Mouse (Mus musculus) heart, embryonic 12.5 days (tissue): ENCODE data around the gene Zfp385b. TPM values are rescaled to one million over a fixed set of nuclear protein-coding genes. Genes with fewer than 3 reads are reported as not detected.

Experiments used
- ATAC-seq: fragments of 200-750 bp; cut with Nextera tagmentation; 2 replicates; pipeline ENCODE4 v1.8.0; 2017; ENCODE audit warnings: moderate TSS enrichment, moderate library complexity; ENCODE audit not compliant: insufficient number of reproducible peaks, low FRiP score
- H3K27ac ChIP-seq: fragments of 300-500 bp; sonication (generic); 2 replicates; pipeline ENCODE4 v1.5.1; 2016; ENCODE audit warnings: mild to moderate bottlenecking, moderate library complexity; ENCODE audit not compliant: poor library complexity, severe bottlenecking
- H3K27me3 ChIP-seq: fragments of 300-500 bp; sonication (generic); replicated peaks from 2 replicates; pipeline ENCODE4 v1.6.1; 2016; ENCODE audit warnings: mild to moderate bottlenecking, moderate library complexity
- H3K36me3 ChIP-seq: fragments of 300-500 bp; sonication (generic); 2 replicates; pipeline ENCODE4 v1.6.1; 2016; ENCODE audit warnings: mild to moderate bottlenecking, moderate library complexity
- H3K4me1 ChIP-seq: fragments of 300-500 bp; sonication (generic); replicated peaks from 2 replicates; pipeline ENCODE4 v1.6.1; 2016; ENCODE audit warnings: mild to moderate bottlenecking
- H3K4me2 ChIP-seq: fragments of 300-500 bp; sonication (generic); 2 replicates; pipeline ENCODE4 v1.6.1; 2016; ENCODE audit warnings: mild to moderate bottlenecking, moderate library complexity
- H3K4me3 ChIP-seq: fragments of 300-500 bp; sonication (generic); 2 replicates; pipeline ENCODE4 v1.5.1; 2016; ENCODE audit warnings: mild to moderate bottlenecking
- H3K9ac ChIP-seq: fragments of 300-500 bp; sonication (generic); 2 replicates; pipeline ENCODE4 v1.6.1; 2016; ENCODE audit warnings: mild to moderate bottlenecking, moderate library complexity
- H3K9me3 ChIP-seq: fragments of 300-500 bp; sonication (generic); replicated peaks from 2 replicates; pipeline ENCODE4 v1.6.1; 2016; ENCODE audit warnings: mild to moderate bottlenecking, moderate library complexity
- WGBS: fragments of 180-500 bp; shearing (Covaris S2); methylation state at CpG from one replicate; pipeline ENCODE4 v1.1.7; 2016; 5-methylcytosine and 5-hydroxymethylcytosine counted together
- polyA plus RNA-seq: library from polyadenylated mRNA; unstranded; fragments of >200 nt; fragmentation: Nextera tagmentation; extraction: Ambion mirVana; gene quantifications from 2 replicates; pipeline ENCODE4 v1.2.1, GENCODE M21; 2016

Zfp385b gene
- polyA plus RNA-seq, 1 experiment from 2014 or later, result 4.3 TPM

- H3K9me3 ChIP-seq, result peaks cover 3% of the 10 kb centered on the region; the same call in 1 of the 2 replicates
- WGBS, result 85% methylated on average over 7 of the region's 7 CpGs
- no peak for ATAC-seq
Measured at GRCm38 (mm10) chr2:77496071-77496470, 323.4 kb downstream of the Zfp385b start.

GRCm38 (mm10) chr2:77495344-77495743, 324.1 kb downstream of the Zfp385b start:
- no peak overlapping the region for H3K4me3 ChIP-seq
- no peak overlapping the region for H3K4me2 ChIP-seq
- H3K9me3 ChIP-seq, result peaks cover 3% of the 10 kb centered on the region; the same call in 1 of the 2 replicates
- no peaks in the 10 kb centered on the region for H3K36me3 ChIP-seq
- H3K27ac ChIP-seq, result no peak overlapping the region
- H3K9ac ChIP-seq, result no peak overlapping the region
- 84% methylated on average over 4 of the region's 4 CpGs for WGBS
- no peaks in the 10 kb centered on the region for H3K27me3 ChIP-seq
- no peaks in the 10 kb centered on the region for H3K4me1 ChIP-seq
- no peak for ATAC-seq

More at GRCm38 (mm10) chr2:77496071-77496470, 323.4 kb downstream of the Zfp385b start:
- Histone ChIP-seq H3K36me3 (no peaks in the 10 kb centered on the region), H3K27ac (no peak overlapping the region), H3K27me3 (no peaks in the 10 kb centered on the region), H3K9ac (no peak overlapping the region), H3K4me1 (no peaks in the 10 kb centered on the region), H3K4me3 (no peak overlapping the region), H3K4me2 (no peak overlapping the region)

- ATAC-seq, result no peak
- H3K9ac ChIP-seq, result no peak overlapping the region
- H3K27me3 ChIP-seq, result no peaks in the 10 kb centered on the region
- H3K4me3 ChIP-seq, result no peak overlapping the region
- H3K27ac ChIP-seq, result no peak overlapping the region
- WGBS, result 83% methylated on average over 8 of the region's 8 CpGs
- H3K9me3 ChIP-seq, result peaks cover 3% of the 10 kb centered on the region; the same call in 1 of the 2 replicates
- H3K4me1 ChIP-seq, result no peaks in the 10 kb centered on the region
- no peak overlapping the region for H3K4me2 ChIP-seq
- no peaks in the 10 kb centered on the region for H3K36me3 ChIP-seq
Measured at GRCm38 (mm10) chr2:77493695-77494094, 325.7 kb downstream of the Zfp385b start.

DNA sequence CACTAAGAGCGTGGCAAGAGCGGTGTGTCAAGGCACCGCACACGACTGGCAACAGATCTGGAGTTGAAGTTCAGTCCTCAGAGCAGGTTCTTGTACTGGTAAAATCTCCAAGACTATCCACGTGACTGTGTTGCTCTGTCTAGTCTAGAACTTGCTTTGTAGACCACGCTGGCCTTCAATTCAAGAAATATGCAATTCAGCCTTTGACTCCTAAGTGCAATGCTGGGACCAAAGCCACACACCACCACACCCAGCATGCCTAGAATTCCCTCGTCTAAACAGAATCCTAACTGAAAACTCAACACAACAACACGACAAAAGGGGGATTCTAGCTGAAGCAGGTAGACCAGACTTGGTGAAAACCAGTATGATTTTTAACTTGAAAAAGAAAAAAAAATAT, 332.3 kb downstream of the Zfp385b start:
- 83% methylated on average over 8 of the region's 8 CpGs for WGBS
- Histone ChIP-seq H3K27ac (no peak overlapping the region), H3K4me3 (no peak overlapping the region), H3K4me2 (no peak overlapping the region), H3K9me3 (no peaks in the 10 kb centered on the region), H3K4me1 (no peaks in the 10 kb centered on the region), H3K27me3 (no peaks in the 10 kb centered on the region), H3K9ac (no peak overlapping the region), H3K36me3 (no peaks in the 10 kb centered on the region)
- ATAC-seq, result no peak

DNA sequence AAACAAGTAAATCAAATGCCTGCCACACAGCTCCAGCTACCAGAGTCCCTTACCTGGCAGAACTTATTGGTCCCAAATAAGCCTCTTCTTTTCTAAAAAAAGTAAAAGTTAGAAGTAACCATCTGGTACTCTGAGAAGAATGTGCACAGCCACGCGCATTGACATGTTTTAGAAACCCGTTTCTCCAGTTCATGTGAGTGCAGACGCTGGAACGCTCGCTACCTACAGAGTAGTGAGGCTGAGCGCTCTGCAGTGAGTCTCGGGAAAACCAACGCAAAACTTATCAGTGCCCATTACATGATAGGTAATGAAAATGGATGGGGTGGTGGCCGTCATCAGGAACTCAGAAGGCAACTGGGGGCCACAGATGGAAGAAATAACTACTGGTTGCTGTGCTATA, 338.2 kb downstream of the Zfp385b start:
- Histone ChIP-seq H3K36me3 (no peaks in the 10 kb centered on the region), H3K4me1 (no peaks in the 10 kb centered on the region), H3K9ac (no peak overlapping the region), H3K27me3 (no peaks in the 10 kb centered on the region), H3K9me3 (no peaks in the 10 kb centered on the region), H3K27ac (no peak overlapping the region), H3K4me3 (no peak overlapping the region), H3K4me2 (no peak overlapping the region)
- no peak for ATAC-seq
- WGBS, result 80% methylated on average over 10 of the region's 10 CpGs

GRCm38 (mm10) chr2:77477536-77477935, 341.9 kb downstream of the Zfp385b start:
- no peak overlapping the region for H3K4me3 ChIP-seq
- 0 out of 2 replicates have a peak, but pooled peaks cover 6% of the 10 kb centered on the region for H3K9me3 ChIP-seq
- H3K4me2 ChIP-seq, result no peak overlapping the region
- H3K4me1 ChIP-seq, result no peaks in the 10 kb centered on the region
- WGBS, result 55% methylated on average over 10 of the region's 10 CpGs
- 0 out of 2 replicates have a peak, but pooled peaks cover 3% of the 10 kb centered on the region for H3K36me3 ChIP-seq
- no peak overlapping the region for H3K27ac ChIP-seq
- no peak overlapping the region for H3K9ac ChIP-seq
- no peak for ATAC-seq
- H3K27me3 ChIP-seq, result no peaks in the 10 kb centered on the region

DNA sequence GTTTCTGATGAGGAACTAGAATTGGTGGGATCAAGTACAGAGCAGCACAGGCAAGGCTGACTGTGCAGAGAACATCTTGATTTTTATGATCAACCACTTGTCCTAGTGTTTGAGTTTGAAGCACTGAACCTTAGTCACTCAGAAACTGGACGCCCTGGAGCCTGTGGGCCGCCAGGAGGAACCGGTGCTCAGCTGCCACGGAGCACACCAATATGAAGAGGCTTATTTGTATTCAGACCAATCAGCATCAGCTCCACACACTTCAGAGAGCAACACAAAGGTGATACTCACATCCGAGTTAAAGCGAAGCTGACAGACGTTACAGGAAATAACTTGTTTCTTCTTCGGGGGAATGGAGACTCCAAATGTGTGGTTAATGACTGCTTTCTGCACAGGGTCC, 343.0 kb downstream of the Zfp385b start:
- Histone ChIP-seq H3K9me3 (0 out of 2 replicates have a peak, but pooled peaks cover 6% of the 10 kb centered on the region), H3K27me3 (no peaks in the 10 kb centered on the region), H3K4me2 (no peak overlapping the region), H3K4me1 (no peaks in the 10 kb centered on the region), H3K9ac (no peak overlapping the region), H3K4me3 (no peak overlapping the region), H3K27ac (no peak overlapping the region), H3K36me3 (0 out of 2 replicates have a peak, but pooled peaks cover 3% of the 10 kb centered on the region)
- 72% methylated on average over 8 of the region's 8 CpGs for WGBS
- no peak for ATAC-seq

DNA sequence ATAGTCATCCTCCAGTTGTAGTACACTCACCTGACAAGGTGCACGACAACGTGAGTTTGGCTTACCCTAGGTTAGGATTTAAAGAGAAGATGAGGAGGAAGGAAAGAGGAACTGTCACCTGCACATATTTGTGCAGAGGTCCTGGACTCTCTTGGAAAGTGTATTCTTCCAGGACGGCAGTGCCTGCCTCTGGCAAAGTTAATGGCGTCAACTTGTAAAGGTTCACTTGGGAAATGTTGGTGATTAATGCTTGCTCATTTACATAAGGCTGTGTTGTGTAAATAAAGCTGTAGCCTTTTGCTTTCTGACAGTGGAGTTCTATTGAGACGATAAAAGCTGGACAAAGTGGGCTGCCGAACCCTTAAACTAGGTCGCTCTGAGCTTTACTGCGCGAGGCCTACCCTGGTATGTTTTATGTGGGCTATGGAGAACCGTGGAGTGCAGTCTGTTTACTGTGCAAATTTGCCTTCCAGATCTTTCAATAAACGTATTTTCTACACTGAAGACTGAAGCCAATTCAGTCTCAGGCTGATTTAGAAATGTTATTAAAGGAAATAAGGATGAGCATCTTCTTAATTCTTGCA, 347.1 kb downstream of the Zfp385b start:
- Histone ChIP-seq H3K9me3 (0 out of 2 replicates have a peak, but pooled peaks cover 6% of the 10 kb centered on the region), H3K27ac (no peak overlapping the region), H3K36me3 (0 out of 2 replicates have a peak, but pooled peaks cover 3% of the 10 kb centered on the region), H3K4me1 (no peaks in the 10 kb centered on the region), H3K4me2 (no peak overlapping the region), H3K27me3 (no peaks in the 10 kb centered on the region), H3K9ac (no peak overlapping the region), H3K4me3 (no peak overlapping the region)
- no peak for ATAC-seq
- 88% methylated on average over 11 of the region's 11 CpGs for WGBS

GRCm38 (mm10) chr2:77470716-77471115, 348.7 kb downstream of the Zfp385b start:
- no peak overlapping the region for H3K4me3 ChIP-seq
- WGBS, result 69% methylated on average over 7 of the region's 7 CpGs
- no peak overlapping the region for H3K27ac ChIP-seq
- H3K4me2 ChIP-seq, result no peak overlapping the region
- 0 out of 2 replicates have a peak, but pooled peaks cover 3% of the 10 kb centered on the region for H3K36me3 ChIP-seq
- ATAC-seq, result no peak
- no peaks in the 10 kb centered on the region for H3K27me3 ChIP-seq
- no peak overlapping the region for H3K9ac ChIP-seq
- no peaks in the 10 kb centered on the region for H3K4me1 ChIP-seq
- H3K9me3 ChIP-seq, result 0 out of 2 replicates have a peak, but pooled peaks cover 6% of the 10 kb centered on the region

GRCm38 (mm10) chr2:77461413-77461812, 358.0 kb downstream of the Zfp385b start:
- Histone ChIP-seq H3K4me1 (peaks cover 6% of the 10 kb centered on the region; the same call in 1 of the 2 replicates), H3K27ac (no peak overlapping the region), H3K36me3 (no peaks in the 10 kb centered on the region), H3K9ac (no peak overlapping the region), H3K4me2 (no peak overlapping the region), H3K27me3 (no peaks in the 10 kb centered on the region), H3K9me3 (no peaks in the 10 kb centered on the region), H3K4me3 (no peak overlapping the region)
- no peak for ATAC-seq
- whole genome bisulfite sequencing, result 88% methylated on average over 10 of the region's 10 CpGs

- no peaks in the 10 kb centered on the region for H3K36me3 ChIP-seq
- no peak overlapping the region for H3K4me3 ChIP-seq
- H3K9me3 ChIP-seq, result no peaks in the 10 kb centered on the region
- no peaks in the 10 kb centered on the region for H3K27me3 ChIP-seq
- 70% methylated on average over 6 of the region's 6 CpGs for WGBS
- H3K4me1 ChIP-seq, result peaks cover 6% of the 10 kb centered on the region; the same call in 1 of the 2 replicates
- H3K9ac ChIP-seq, result no peak overlapping the region
- no peak for ATAC-seq
- no peak overlapping the region for H3K4me2 ChIP-seq
- no peak overlapping the region for H3K27ac ChIP-seq
Measured at GRCm38 (mm10) chr2:77460011-77460410, 359.4 kb downstream of the Zfp385b start.

DNA sequence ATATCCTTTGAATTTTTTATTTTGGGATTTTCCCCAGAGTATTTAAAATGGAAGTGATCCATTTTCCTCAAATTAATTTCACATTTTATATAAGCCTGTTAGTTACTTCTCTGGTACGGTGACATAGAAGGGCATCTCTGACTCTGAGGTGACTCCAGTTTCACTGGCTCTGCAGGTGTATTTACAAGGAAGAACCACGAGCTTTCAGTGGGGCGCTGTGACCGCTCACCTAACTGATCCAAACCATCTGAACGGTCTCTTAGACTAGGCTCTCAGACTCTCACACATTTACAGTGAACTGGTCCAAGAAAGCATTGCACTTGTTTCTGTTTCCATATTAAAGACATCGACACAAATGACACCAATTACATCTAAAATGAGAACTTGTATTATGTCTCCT, 361.0 kb downstream of the Zfp385b start:
- no peak overlapping the region for H3K4me3 ChIP-seq
- WGBS, result 82% methylated on average over 6 of the region's 6 CpGs
- H3K36me3 ChIP-seq, result no peaks in the 10 kb centered on the region
- ATAC-seq, result no peak
- H3K9ac ChIP-seq, result no peak overlapping the region
- H3K27ac ChIP-seq, result no peak overlapping the region
- H3K4me1 ChIP-seq, result peaks cover 16% of the 10 kb centered on the region
- no peak overlapping the region for H3K4me2 ChIP-seq
- H3K27me3 ChIP-seq, result no peaks in the 10 kb centered on the region
- no peaks in the 10 kb centered on the region for H3K9me3 ChIP-seq
